Mouse (Mus musculus) left cerebral cortex, postnatal 4 days (tissue): ENCODE measurements at regions not wholly inside any gene's neighbourhood (a gene's known extent, or its start where the extent isn't known, plus 50 kb on each side); places are given as distances from the start of the nearest gene placed in this dataset.

Source experiments
- DNase-seq: peaks from one replicate; pipeline ENCODE4 v3.0.0-alpha.2; 2022
- intact Hi-C: fragments of 180-260 bp; cut with DNase I; formaldehyde crosslinking; loops from one replicate; pipeline ENCODE4 v1.15.1; 2025

DNA sequence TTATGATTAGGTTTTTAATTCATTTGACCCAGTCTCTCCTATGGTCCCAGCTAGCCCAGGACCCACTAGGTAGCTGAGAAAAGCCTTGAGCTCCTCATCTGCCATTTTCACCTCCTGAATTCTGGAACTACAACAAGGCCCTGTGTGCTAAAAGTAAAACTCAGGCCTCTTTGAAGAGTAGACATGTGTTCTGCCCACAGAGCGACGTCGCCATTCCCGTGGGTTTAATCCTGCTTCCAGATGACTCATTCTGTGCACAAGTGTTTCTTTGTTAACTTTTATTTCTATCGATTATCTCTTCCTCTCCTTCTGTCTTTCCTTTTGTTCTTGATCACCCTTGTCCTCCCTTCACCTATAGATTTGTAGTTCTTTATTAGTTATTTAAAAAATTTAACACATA is 1046.7 kb upstream of the Apob start:
- no peak for DNase-seq
- intact Hi-C loops = no loop called here

DNA sequence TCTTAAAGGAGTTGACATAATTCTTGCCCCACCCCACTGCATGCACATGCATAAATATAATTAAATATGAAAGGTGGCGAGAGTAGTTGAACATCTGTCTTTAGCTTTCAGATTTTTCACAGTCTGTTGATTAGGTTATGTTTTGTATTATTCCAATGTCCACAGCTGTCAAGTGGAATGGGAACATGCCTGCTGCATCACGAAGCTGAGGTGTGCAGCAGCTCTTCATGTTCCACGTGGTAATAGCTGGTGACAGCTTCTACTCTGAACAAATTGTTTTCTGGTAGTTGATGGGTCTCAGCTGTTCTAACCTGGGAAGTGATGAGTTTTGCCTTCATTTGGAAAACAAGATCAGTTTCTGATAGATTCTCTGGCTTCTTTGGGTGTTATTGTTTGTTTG is 1020.8 kb upstream of the Apob start:
- no peak for DNase-seq
- intact Hi-C loops = no loop called here

DNA sequence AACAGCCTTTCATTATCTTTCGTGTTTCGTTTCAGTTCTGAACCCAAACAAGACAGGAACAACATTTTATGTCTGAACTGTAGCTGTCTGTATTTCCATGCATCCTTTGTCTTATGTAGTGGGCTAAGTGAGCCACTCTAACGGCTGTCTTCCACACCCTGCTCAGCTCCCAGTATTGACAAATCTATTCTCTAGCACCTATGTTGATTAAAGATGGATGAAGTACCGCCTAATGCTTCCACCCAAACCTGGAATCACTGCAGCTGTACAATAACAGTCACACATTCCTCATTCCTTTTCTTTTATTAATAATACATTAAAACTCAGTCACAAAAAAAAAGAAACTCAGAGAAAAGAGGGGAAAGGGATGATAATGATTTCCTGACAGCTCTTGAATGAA is 992.8 kb upstream of the Apob start:
- intact Hi-C loops = no loop called here
- no peak for DNase-seq

DNA sequence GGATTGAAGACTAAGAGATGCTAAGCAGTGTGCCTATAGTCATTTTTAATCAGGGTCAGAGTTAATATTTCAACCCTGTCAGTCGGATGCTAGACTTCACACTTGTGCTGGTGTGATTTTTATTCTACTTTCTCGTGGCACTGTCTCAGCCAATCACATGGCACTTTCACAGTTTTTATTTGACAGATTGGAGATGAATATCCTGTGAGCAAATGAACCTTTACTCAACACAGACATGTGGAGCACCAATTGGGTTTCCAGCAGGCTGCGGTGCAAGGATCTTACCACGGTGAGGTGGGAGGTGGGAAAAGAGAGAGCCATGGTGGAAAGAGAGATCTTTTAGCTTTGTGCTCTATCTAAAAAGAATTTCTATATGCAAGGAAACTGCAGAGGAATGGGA is 949.0 kb upstream of the Apob start:
- no peak for DNase-seq

DNA sequence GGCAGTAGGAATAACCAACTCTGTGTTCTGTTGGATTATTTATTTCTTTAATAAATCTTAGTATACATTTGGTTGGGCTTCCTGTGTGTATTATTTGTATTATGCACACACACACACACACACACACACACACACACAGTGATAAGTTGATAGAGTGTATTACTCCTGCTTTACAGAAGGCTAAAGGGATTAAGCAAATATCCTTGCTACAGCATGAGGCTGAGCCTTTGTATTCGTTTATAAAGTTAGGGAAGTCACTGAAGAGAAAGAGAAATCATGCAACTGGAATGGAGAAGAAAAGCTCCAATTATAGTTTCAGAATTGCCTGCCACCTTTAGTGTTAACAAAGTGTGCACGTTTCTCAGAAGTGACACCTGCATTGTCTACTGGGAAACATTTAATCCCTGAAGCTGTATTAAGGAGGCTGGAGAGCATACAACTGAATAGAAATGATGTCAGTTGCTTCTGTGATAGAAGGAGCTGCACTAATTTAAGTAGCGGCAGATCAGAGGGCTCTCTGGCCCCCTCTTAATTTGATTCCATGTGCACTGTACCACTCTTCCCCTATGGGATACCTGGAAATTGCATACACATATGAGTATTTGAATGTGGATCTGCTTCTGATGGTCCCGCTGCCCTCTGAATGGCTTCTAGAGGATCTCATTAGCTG is 947.9 kb upstream of the Apob start:
- intact Hi-C loops = no loop called here

More for the DNA sequence above, 949.0 kb upstream of the Apob start:
- intact Hi-C loops = no loop called here

DNA sequence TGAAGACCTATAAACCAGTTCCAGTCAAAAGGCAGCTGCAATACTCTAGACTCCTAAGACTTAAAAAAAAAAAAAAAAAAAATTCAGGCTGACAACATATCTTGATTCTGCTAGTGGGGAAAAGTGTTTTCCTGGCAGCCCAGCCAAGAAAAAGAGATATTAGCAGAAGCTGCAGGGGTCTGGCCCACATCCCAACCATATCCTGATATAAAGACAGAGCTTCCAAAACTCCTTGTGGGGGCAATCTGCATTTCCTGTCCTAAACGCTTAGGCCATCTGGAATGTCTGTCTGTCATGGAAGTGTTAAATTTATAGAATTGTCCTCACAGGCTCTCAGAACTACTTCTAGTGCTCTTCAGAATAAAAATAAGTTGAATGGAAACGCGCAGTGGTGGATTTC is 926.7 kb upstream of the Apob start:
- DNase-seq = peak; percentile 13
- intact Hi-C loops = no loop called here

More for the DNA sequence above, 947.9 kb upstream of the Apob start:
- DNase-seq = no peak

DNA sequence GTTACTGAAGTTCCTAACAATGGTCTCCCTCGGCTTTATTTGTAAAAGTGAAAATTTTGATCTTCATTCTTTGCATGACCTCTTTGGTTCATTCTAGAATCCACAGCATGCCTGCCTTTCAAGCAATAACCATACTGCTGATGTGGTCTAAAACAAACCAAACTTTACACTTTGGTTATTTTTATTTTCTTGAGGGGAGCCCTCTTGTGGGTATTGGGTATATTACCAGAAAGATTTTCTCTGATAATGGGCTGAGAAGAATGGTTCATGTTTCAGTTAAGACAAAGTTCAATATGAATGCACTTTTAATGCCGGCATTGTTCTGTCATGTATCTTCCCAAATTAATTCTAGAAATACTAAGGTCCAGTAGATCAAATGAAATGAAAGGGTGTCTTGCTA is 922.9 kb upstream of the Apob start:
- DNase-seq = no peak
- intact Hi-C loops = no loop called here

DNA sequence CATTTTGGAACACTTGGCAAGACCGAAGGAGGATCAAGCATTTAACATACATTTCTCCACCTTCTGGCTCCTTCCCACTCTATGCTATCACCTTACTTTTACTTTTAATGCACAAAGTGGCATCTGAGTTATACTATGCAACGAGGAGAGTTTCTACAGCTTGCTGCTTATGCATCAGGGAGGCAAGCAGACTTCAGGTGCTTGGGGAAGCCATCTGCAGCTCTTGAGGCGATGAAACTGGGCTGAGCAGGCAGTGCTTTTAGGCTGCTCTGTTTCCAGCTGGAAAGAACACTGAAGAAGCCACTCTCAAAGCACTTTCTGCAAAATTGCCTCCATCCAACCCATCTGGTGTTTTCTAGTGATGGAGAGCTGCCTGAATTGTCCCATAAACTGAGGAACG is 882.9 kb upstream of the Apob start:
- no peak for DNase-seq

DNA sequence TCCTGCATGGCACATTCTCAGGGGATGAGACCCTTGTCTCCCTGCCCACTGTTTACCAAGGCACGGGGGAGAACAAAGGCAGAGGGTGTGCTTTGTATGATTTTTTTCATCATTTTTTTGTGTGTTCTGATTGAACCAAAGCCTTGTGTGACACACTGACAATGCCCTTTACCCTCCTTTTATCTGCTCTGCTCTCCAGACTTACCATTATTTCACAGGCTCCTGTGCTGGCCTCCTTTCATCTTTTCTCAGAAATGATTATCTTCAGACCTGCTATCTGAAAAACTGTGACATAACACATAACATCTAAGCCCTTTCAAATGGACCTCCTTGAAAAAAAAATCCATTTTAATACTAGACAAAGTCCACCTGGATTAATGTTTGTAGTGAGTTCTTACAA is 882.0 kb upstream of the Apob start:
- DNase-seq = no peak
- intact Hi-C loops = no loop called here

More for the DNA sequence above, 882.9 kb upstream of the Apob start:
- intact Hi-C loops = no loop called here

DNA sequence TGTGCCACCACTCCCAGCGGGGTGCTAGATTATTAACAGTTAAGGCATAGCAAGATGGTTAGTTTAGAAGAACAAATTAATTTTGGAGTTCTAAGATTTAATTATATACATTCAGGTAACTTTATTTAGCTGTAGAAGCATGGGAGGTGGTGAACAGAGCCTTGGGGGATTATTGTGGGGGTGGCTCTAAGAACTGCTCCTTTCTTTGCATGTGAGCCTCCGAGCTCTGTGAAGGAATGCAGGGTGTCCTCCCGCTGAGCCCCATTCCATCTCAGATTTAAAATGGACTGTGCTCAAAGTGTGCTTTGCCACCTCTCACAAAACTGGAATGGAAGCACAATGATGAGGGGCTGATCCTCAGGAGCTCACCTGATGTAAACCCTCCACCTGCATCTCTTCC is 881.2 kb upstream of the Apob start:
- DNase-seq = no peak
- intact Hi-C loops = no loop called here

DNA sequence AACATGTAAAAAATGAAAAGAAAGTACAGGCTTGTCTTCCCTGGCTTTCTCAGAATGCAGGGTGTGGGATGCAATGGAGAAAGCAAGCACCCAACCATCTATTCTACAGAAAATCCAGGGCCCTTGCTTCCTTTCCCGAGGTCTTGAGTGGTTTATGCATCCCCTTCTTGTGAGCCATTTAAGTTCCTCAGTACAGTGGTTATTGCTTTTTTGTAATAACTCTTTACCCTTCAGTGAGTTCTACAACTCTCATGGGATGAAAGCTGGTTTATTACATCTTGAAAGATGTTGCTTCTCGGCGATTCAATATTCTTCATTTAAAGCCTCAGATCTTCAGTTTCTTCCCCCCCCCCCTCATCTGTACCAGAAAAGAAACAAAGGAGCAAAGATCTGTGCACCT is 838.4 kb upstream of the Apob start:
- intact Hi-C loops = no loop called here
- DNase-seq = no peak
